Mouse (Mus musculus) C2C12 (cell line): Measurements from ENCODE around the gene Pcdh19.

Source experiments
- CTCF ChIP-seq: IDR thresholded peaks from one replicate; pipeline ENCODE4 v1.5.1; 2011; ENCODE audit not compliant: control insufficient read depth, insufficient read depth, insufficient read length
- MAX ChIP-seq: IDR thresholded peaks from one replicate; pipeline ENCODE4 v1.6.1; 2011; ENCODE audit warnings: mild to moderate bottlenecking, control low read depth
- MYOD1 ChIP-seq: IDR thresholded peaks from one replicate; pipeline ENCODE4 v1.6.1; 2011; ENCODE audit warnings: low read depth; ENCODE audit not compliant: control insufficient read depth, insufficient read length

- TF ChIP-seq CTCF: no peak
- no peak for TF ChIP-seq MAX
- TF ChIP-seq MYOD1: no peak
These were observed 86.7 kb downstream of the Pcdh19 start for GRCm38 (mm10) chrX:133602068-133602467.
